Comparison of ENCODE assay signal across 28 mouse cellular contexts in the genomic region with DNA sequence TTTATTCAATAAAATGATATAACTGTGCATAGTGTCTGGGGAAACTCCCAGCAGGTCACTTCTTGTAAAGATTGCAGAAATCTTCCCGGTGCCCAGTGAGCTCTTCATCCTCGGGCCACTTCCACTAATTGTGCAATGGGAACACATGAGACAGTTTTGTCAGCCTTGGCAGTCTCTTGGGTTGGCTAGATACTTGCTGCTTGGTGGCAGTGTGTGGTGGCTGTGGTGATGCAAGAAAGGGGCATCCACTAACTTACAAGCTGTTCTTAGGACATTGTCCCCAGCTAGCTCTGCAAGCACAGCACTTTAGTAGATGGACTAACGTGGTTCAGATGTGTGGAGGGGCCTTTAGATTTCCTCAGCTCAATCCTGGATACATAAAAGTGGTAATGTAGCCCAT. TPM values are rescaled to one million over a fixed set of nuclear protein-coding genes. Genes with fewer than 3 reads are reported as not detected.
DNase-seq lines count a peak whose midpoint lies in the region; TF ChIP-seq lines count a peak whose summit lies in the region.
"Had no signal": no experiment of that assay in that cellular context is flagged by ENCODE, and none has a peak within 500 bp of the region (broad histone marks: within the 10 kb centered on the region; RNA-seq: fewer than 3 reads in every experiment).

No protein-coding gene starts in this region.

- no peaks in the 10 kb centered on the region for H3K36me3 ChIP-seq in kidney, adult 2 months (ENCODE audit: control insufficient read depth, insufficient read depth, low read length)
- H3K36me3 ChIP-seq: embryonic facial prominence, embryonic 12.5 days; hindbrain, embryonic 13.5 days; limb, embryonic 12.5 days; midbrain, embryonic 15.5 days had no signal

- no peak overlapping the region for H3K4me3 ChIP-seq in kidney, adult 2 months (ENCODE audit: insufficient read depth, low read depth, low read length)
- H3K4me3 ChIP-seq: embryonic facial prominence, embryonic 12.5 days; hindbrain, embryonic 13.5 days; limb, embryonic 12.5 days; megakaryocyte, embryonic 14.5 days; midbrain, embryonic 15.5 days had no signal

- no peaks in the 10 kb centered on the region for H3K27me3 ChIP-seq in kidney, adult 2 months (replicated peaks; ENCODE audit: control insufficient read depth, insufficient read depth, low read length)
- H3K27me3 ChIP-seq: embryonic facial prominence, embryonic 12.5 days; hindbrain, embryonic 13.5 days; limb, embryonic 12.5 days; midbrain, embryonic 15.5 days; Patski had no signal

- no peak for TF ChIP-seq CTCF in kidney, adult 2 months (conservative IDR thresholded peaks at IDR 0.05; ENCODE audit: insufficient read depth, insufficient read length, low read depth, low read length)

- H3K4me1 ChIP-seq in kidney, adult 2 months (ENCODE audit: control insufficient read depth, insufficient read depth, low read length), result no peaks in the 10 kb centered on the region
- H3K4me1 ChIP-seq: embryonic facial prominence, embryonic 12.5 days; hindbrain, embryonic 13.5 days; limb, embryonic 12.5 days had no signal

- no peak for TF ChIP-seq POLR2A in kidney, adult 2 months (IDR thresholded peaks at IDR 0.05; ENCODE audit: low read depth, low read length)

- 75% methylated on average over 3 of the region's 3 CpGs for WGBS in kidney, adult 2 months

- DNase-seq in kidney, adult 2 months, result peak; percentile 8
- no peak for DNase-seq in kidney, postnatal 10 days
- DNase-seq in adipocyte (ENCODE audit: low spot score), result peak; percentile 91
- DNase-seq in adrenal gland, postnatal 36 days, result peak; percentile 57 to 62
- DNase-seq in lung, postnatal 36 days, result peak; percentile 63
- DNase-seq in heart, adult 8-10 months (ENCODE audit: low spot score), result no peak
- no peak for DNase-seq in cerebellum, adult 8-10 months
- DNase-seq: cerebellum, adult 18-20 months; right cerebral cortex, postnatal 25 days; thymus, postnatal 4 days had no signal

- H3K27ac ChIP-seq in kidney, adult 2 months (ENCODE audit: insufficient read depth, low read depth, low read length), result no peak overlapping the region
- H3K27ac ChIP-seq: embryonic facial prominence, embryonic 12.5 days; hindbrain, embryonic 13.5 days; limb, embryonic 12.5 days; liver, embryonic 14.5 days; midbrain, embryonic 15.5 days had no signal

RNA-seq across cellular contexts. Expression of gene Saa1, which starts 3.0 kb away (rescaled TPM):
- not detected in 2 replicates for polyA plus RNA-seq in kidney, adult 2 months (2012; rRNA removed)
- total RNA-seq in adrenal gland, postnatal 36 days (2021), result under 1 TPM in 1 of 2 experiments, not detected in 1; 0.96 TPM
- total RNA-seq in heart, adult 8-10 months (2022), result not detected
- total RNA-seq: common myeloid progenitor, adult 5-6 weeks; heart, postnatal 14 days; layer of hippocampus, adult 8-10 months; left cerebral cortex, adult 8-10 months had no signal
- polyA plus RNA-seq: forebrain, embryonic 16.5 days; hindbrain, embryonic 13.5 days; liver, embryonic 14.5 days; Patski had no signal

RNA-seq across cellular contexts. Expression of gene Saa2, which starts 5.8 kb away (rescaled TPM):
- not detected in 2 replicates for polyA plus RNA-seq in kidney, adult 2 months (2012; rRNA removed)
- under 1 TPM in 1 of 2 experiments, not detected in 1; 0.79 TPM for total RNA-seq in adrenal gland, postnatal 36 days (2021)
- not detected for total RNA-seq in heart, adult 8-10 months (2022)
- total RNA-seq: common myeloid progenitor, adult 5-6 weeks; heart, postnatal 14 days; layer of hippocampus, adult 8-10 months; left cerebral cortex, adult 8-10 months had no signal
- polyA plus RNA-seq: embryonic facial prominence, embryonic 12.5 days; forebrain, embryonic 16.5 days; hindbrain, embryonic 13.5 days; kidney, embryonic 16.5 days; liver, embryonic 14.5 days; midbrain, embryonic 15.5 days; testis, adult 2 months had no signal

RNA-seq across cellular contexts. Expression of gene Saa4, which starts 13.4 kb away (rescaled TPM):
- polyA plus RNA-seq in kidney, adult 2 months (2012; rRNA removed), result not detected in 2 replicates
- total RNA-seq in adrenal gland, postnatal 36 days (2021), result under 1 TPM in 1 of 2 experiments, not detected in 1; 0.56 TPM
- not detected for total RNA-seq in heart, adult 8-10 months (2022)
- total RNA-seq: common myeloid progenitor, adult 5-6 weeks; heart, postnatal 14 days; layer of hippocampus, adult 8-10 months; left cerebral cortex, adult 8-10 months had no signal
- polyA plus RNA-seq: activated CD4-positive, CD25-positive, alpha-beta regulatory T cell, adult 4 months; embryonic facial prominence, embryonic 12.5 days; forebrain, embryonic 16.5 days; hindbrain, embryonic 13.5 days; intestine, embryonic 14.5 days; kidney, embryonic 16.5 days; limb, embryonic 12.5 days; midbrain, embryonic 15.5 days; neural tube, embryonic 11.5 days; Patski had no signal

RNA-seq across cellular contexts. Expression of gene Saa3, which starts 30.3 kb away (rescaled TPM):
- 0.17 and 0.20 TPM in 2 replicates for polyA plus RNA-seq in kidney, adult 2 months (2012; rRNA removed)
- total RNA-seq in adrenal gland, postnatal 36 days (2021), result 1 to 10 TPM; 2.1 to 2.9 TPM
- 1 to 10 TPM in 2 of 4 experiments, under 1 TPM in 1, not detected in 1; 0.63 to 9.2 (median 2.1) TPM for total RNA-seq in heart, adult 8-10 months (2022)
- total RNA-seq: common myeloid progenitor, adult 5-6 weeks; layer of hippocampus, adult 8-10 months had no signal
- polyA plus RNA-seq: activated CD4-positive, CD25-positive, alpha-beta regulatory T cell, adult 4 months; heart, embryonic 11.5 days; neural tube, embryonic 11.5 days; testis, adult 2 months had no signal

RNA-seq across cellular contexts. Expression of gene Saal1, which starts 35.3 kb away (rescaled TPM):
- 5.2 and 5.3 TPM in 2 replicates for polyA plus RNA-seq in kidney, adult 2 months (2012; rRNA removed)
- total RNA-seq in adrenal gland, postnatal 36 days (2021), result 1 to 10 TPM; 8.6 to 9.0 TPM
- total RNA-seq in heart, adult 8-10 months (2022), result 1 to 10 TPM; 3.6 to 4.5 (median 3.9) TPM

Comparison
In these comparisons a context has a peak if more than half of its experiments do, and no peak if none do; other contexts are left out.
1. DNase-seq: peak in kidney, adult 2 months (single experiment), adipocyte (single experiment), adrenal gland, postnatal 36 days (2 of 2) and lung, postnatal 36 days (single experiment); none in kidney, postnatal 10 days (single experiment), heart, adult 8-10 months (single experiment) and cerebellum, adult 8-10 months (single experiment).